Comparison of ENCODE assay signal across 8 mouse cellular contexts in genomic region chr19:28678646-28679270, GRCm38 (mm10). TPM values are rescaled to one million over a fixed set of nuclear protein-coding genes. Genes with fewer than 3 reads are reported as not detected.
DNase-seq lines count a peak whose midpoint lies in the region; ATAC-seq and TF ChIP-seq lines count a peak whose summit lies in the region.

No protein-coding gene starts in this region.

- TF ChIP-seq EP300 in lung, postnatal 0 days (IDR thresholded peaks at IDR 0.05): no peak

- TF ChIP-seq POLR2A in thymus, adult 2 months (IDR thresholded peaks at IDR 0.05; ENCODE audit: control insufficient read depth, extremely low read depth, insufficient read depth, low read length, poor library complexity): no peak

- H3K4me3 ChIP-seq in embryonic facial prominence, embryonic 12.5 days: peak overlapping the region; percentile 65
- peak overlapping the region; percentile 54 for H3K4me3 ChIP-seq in hindbrain, embryonic 16.5 days (ENCODE audit: low read length)
- H3K4me3 ChIP-seq in lung, postnatal 0 days (ENCODE audit: low read depth, low read length): peak overlapping the region; percentile 61
- peak overlapping the region; percentile 82 for H3K4me3 ChIP-seq in thymus, adult 2 months (ENCODE audit: control insufficient read depth, insufficient read depth, low read length)

- H3K4me1 ChIP-seq in embryonic facial prominence, embryonic 12.5 days: peaks cover 14% of the 10 kb centered on the region
- H3K4me1 ChIP-seq in hindbrain, embryonic 16.5 days (ENCODE audit: control insufficient read depth, insufficient read depth, low read depth, low read length): peaks cover 23% of the 10 kb centered on the region
- peaks cover 8% of the 10 kb centered on the region; the same call in 1 of the 2 replicates for H3K4me1 ChIP-seq in lung, postnatal 0 days (ENCODE audit: insufficient read depth, low read depth, low read length)
- H3K4me1 ChIP-seq in thymus, adult 2 months (replicated peaks; ENCODE audit: control insufficient read depth, insufficient read depth, low read length): peaks cover 13% of the 10 kb centered on the region

- peaks cover 37% of the 10 kb centered on the region for H3K27me3 ChIP-seq in embryonic facial prominence, embryonic 12.5 days
- peaks cover 8% of the 10 kb centered on the region for H3K27me3 ChIP-seq in hindbrain, embryonic 16.5 days (replicated peaks; ENCODE audit: control insufficient read depth, insufficient read depth, low read length)
- 0 out of 2 replicates have a peak, but pooled peaks cover 5% of the 10 kb centered on the region for H3K27me3 ChIP-seq in lung, postnatal 0 days (replicated peaks; ENCODE audit: insufficient read depth, low read length)
- H3K27me3 ChIP-seq in thymus, adult 2 months (ENCODE audit: control insufficient read depth, insufficient read depth, low read length): peaks cover 5% of the 10 kb centered on the region; the same call in 1 of the 2 replicates

- H3K36me3 ChIP-seq in embryonic facial prominence, embryonic 12.5 days: no peaks in the 10 kb centered on the region
- no peaks in the 10 kb centered on the region for H3K36me3 ChIP-seq in hindbrain, embryonic 16.5 days (ENCODE audit: control insufficient read depth, insufficient read depth, low read length)
- no peaks in the 10 kb centered on the region for H3K36me3 ChIP-seq in lung, postnatal 0 days (ENCODE audit: insufficient read depth, low read length)
- H3K36me3 ChIP-seq in thymus, adult 2 months (ENCODE audit: control insufficient read depth, insufficient read depth, low read length): no peaks in the 10 kb centered on the region

- no peak for ATAC-seq in embryonic facial prominence, embryonic 12.5 days (ENCODE audit: insufficient number of reproducible peaks, insufficient read depth, low FRiP score, low TSS enrichment)
- ATAC-seq in hindbrain, embryonic 16.5 days: no peak
- ATAC-seq in lung, postnatal 0 days: no peak

- H3K27ac ChIP-seq in embryonic facial prominence, embryonic 12.5 days: no peak overlapping the region
- H3K27ac ChIP-seq in hindbrain, embryonic 16.5 days (ENCODE audit: low read depth, low read length): no peak overlapping the region
- peak overlapping the region; percentile 75 for H3K27ac ChIP-seq in lung, postnatal 0 days (ENCODE audit: low read length)
- no peak overlapping the region for H3K27ac ChIP-seq in thymus, adult 2 months (ENCODE audit: control insufficient read depth, insufficient read depth, low read length)

- peak overlapping the region; percentile 72; the same call in 1 of the 2 replicates for H3K9ac ChIP-seq in embryonic facial prominence, embryonic 12.5 days
- peak overlapping the region; percentile 63 for H3K9ac ChIP-seq in hindbrain, embryonic 16.5 days (ENCODE audit: low read depth, low read length)
- 0 out of 2 replicates have a peak overlapping the region, but pooled peaks have one; percentile 50 for H3K9ac ChIP-seq in lung, postnatal 0 days (replicated peaks; ENCODE audit: low read depth)

- no peaks in the 10 kb centered on the region for H3K9me3 ChIP-seq in embryonic facial prominence, embryonic 12.5 days
- no peaks in the 10 kb centered on the region for H3K9me3 ChIP-seq in hindbrain, embryonic 16.5 days (ENCODE audit: control insufficient read depth, low read length)
- H3K9me3 ChIP-seq in lung, postnatal 0 days (ENCODE audit: low read length): no peaks in the 10 kb centered on the region

- no peak for TF ChIP-seq CTCF in lung, postnatal 0 days (IDR thresholded peaks at IDR 0.05)
- no peak for TF ChIP-seq CTCF in thymus, adult 2 months (IDR thresholded peaks at IDR 0.05; ENCODE audit: borderline replicate concordance, control insufficient read depth, extremely low read depth, insufficient read depth, low read length, poor library complexity)

- under 1% methylated on average over 30 of the region's 30 CpGs for WGBS in embryonic facial prominence, embryonic 12.5 days
- under 1% methylated on average over 30 of the region's 30 CpGs for WGBS in hindbrain, embryonic 16.5 days
- WGBS in lung, postnatal 0 days: under 1% methylated on average over 30 of the region's 30 CpGs
- under 1% methylated on average over 30 of the region's 30 CpGs for WGBS in thymus, adult 2 months

- peak; percentile 45 for DNase-seq in kidney, adult 9 months
- DNase-seq in kidney, adult 11 months: no peak
- DNase-seq in lung, postnatal 0 days (ENCODE audit: low spot score): peak; percentile 33
- peak; percentile 14 for DNase-seq in thymus, adult 2 months
- no peak for DNase-seq in cerebellum, adult 8-10 months
- no peak for DNase-seq in layer of hippocampus, adult 18-20 months (ENCODE audit: low spot score in 2 of 2)

- H3K4me2 ChIP-seq in embryonic facial prominence, embryonic 12.5 days (replicated peaks): peak overlapping the region; percentile 98
- H3K4me2 ChIP-seq in hindbrain, embryonic 16.5 days (ENCODE audit: low read length): peak overlapping the region; percentile 92
- H3K4me2 ChIP-seq in lung, postnatal 0 days (replicated peaks; ENCODE audit: low read depth, low read length): peak overlapping the region; percentile 100

RNA-seq across cellular contexts. Expression of gene Glis3, which starts 1.1 kb away (rescaled TPM):
- 7.8 and 8.6 TPM in 2 replicates for polyA plus RNA-seq in embryonic facial prominence, embryonic 12.5 days (2016; fragmentation: Nextera tagmentation; extraction: Ambion mirVana)
- polyA plus RNA-seq in hindbrain, embryonic 16.5 days (2015; fragmentation: Nextera tagmentation; extraction: Ambion mirVana): 2.5 and 2.9 TPM in 2 replicates
- polyA plus RNA-seq in lung, postnatal 0 days (2015; fragmentation: Nextera tagmentation; extraction: Ambion mirVana): 2.0 and 2.3 TPM in 2 replicates
- polyA plus RNA-seq in thymus, adult 2 months (2012; rRNA removed): 1.8 and 2.3 TPM in 2 replicates
- 10 to 100 TPM; 25.0 to 30.6 TPM for total RNA-seq in layer of hippocampus, adult 18-20 months (2021)

Comparison
In these comparisons a context has a peak if more than half of its experiments do, and no peak if none do; other contexts are left out.
1. DNase-seq: peak in kidney, adult 9 months (single experiment), lung, postnatal 0 days (single experiment) and thymus, adult 2 months (single experiment); none in kidney, adult 11 months (single experiment), cerebellum, adult 8-10 months (single experiment) and layer of hippocampus, adult 18-20 months (0 of 2).
2. Peak in every context shown above with its lines, with median percentiles within 50 percentile points of each other: H3K4me2 ChIP-seq, H3K4me3 ChIP-seq and H3K9ac ChIP-seq.